Mouse (Mus musculus) liver, adult 2 months (tissue): ENCODE results near the gene Gpr68.

ENCODE experiments used
- CTCF ChIP-seq: fragments of 200-500 bp; IDR thresholded peaks from 2 replicates; pipeline ENCODE4 v1.5.1; 2011; ENCODE audit warnings: low read depth, low read length, control low read depth
- POLR2A ChIP-seq: fragments of 200-500 bp; IDR thresholded peaks from 2 replicates; pipeline ENCODE4 v1.6.1; 2011; ENCODE audit warnings: low read length, control low read depth; ENCODE audit not compliant: insufficient read depth; ENCODE audit errors: extremely low read depth

- TF ChIP-seq POLR2A: no peak
- no peak for TF ChIP-seq CTCF
These were observed 41.1 kb upstream of the Gpr68 start for GRCm38 (mm10) chr12:100949146-100949545.
